Mouse (Mus musculus): ENCODE data around the gene Esyt2. TPM values are rescaled to one million over a fixed set of nuclear protein-coding genes. Genes with fewer than 3 reads are reported as not detected.

The Esyt2 gene
- polyA plus RNA-seq, 1 experiment from 2014 or later: 16.2 TPM

GRCm38 (mm10) chr12:116414941-116415340, 133.9 kb downstream of the Esyt2 start:
- 84% methylated on average over 4 of the region's 4 CpGs for WGBS (ENCODE audit: insufficient replicate concordance)
- 0 out of 2 replicates have a peak, but pooled peaks cover under 1% of the 10 kb centered on the region for H3K4me1 ChIP-seq
- H3K4me2 ChIP-seq: no peak overlapping the region
- ATAC-seq: no peak
- H3K9ac ChIP-seq: no peak overlapping the region
- H3K27ac ChIP-seq: no peak overlapping the region
- H3K36me3 ChIP-seq: peaks cover 94% of the 10 kb centered on the region
- no peaks in the 10 kb centered on the region for H3K9me3 ChIP-seq (replicated peaks)
- H3K4me3 ChIP-seq: no peak overlapping the region
- H3K27me3 ChIP-seq (replicated peaks): no peaks in the 10 kb centered on the region

- H3K4me3 ChIP-seq: no peak overlapping the region
- H3K27me3 ChIP-seq (replicated peaks): no peaks in the 10 kb centered on the region
- H3K36me3 ChIP-seq: peaks cover 94% of the 10 kb centered on the region
- no peak overlapping the region for H3K27ac ChIP-seq
- no peaks in the 10 kb centered on the region for H3K9me3 ChIP-seq (replicated peaks)
- 76% methylated on average over 1 of the region's 1 CpGs for WGBS (ENCODE audit: insufficient replicate concordance)
- no peak overlapping the region for H3K4me2 ChIP-seq
- ATAC-seq: no peak
- H3K9ac ChIP-seq: no peak overlapping the region
- H3K4me1 ChIP-seq: no peaks in the 10 kb centered on the region
Observed at GRCm38 (mm10) chr12:116416514-116416913, 135.5 kb downstream of the Esyt2 start.

- Histone ChIP-seq H3K36me3 (peaks cover 98% of the 10 kb centered on the region), H3K4me1 (no peaks in the 10 kb centered on the region), H3K4me2 (no peak overlapping the region), H3K27me3 (replicated peaks) (no peaks in the 10 kb centered on the region), H3K27ac (no peak overlapping the region), H3K9ac (no peak overlapping the region), H3K9me3 (replicated peaks) (no peaks in the 10 kb centered on the region), H3K4me3 (no peak overlapping the region)
- no peak for ATAC-seq
- 88% methylated on average over 2 of the region's 2 CpGs for WGBS (ENCODE audit: insufficient replicate concordance)
Observed at GRCm38 (mm10) chr12:116421656-116422055, 140.7 kb downstream of the Esyt2 start.

GRCm38 (mm10) chr12:116425392-116425791, 144.4 kb downstream of the Esyt2 start:
- no peak for ATAC-seq
- Histone ChIP-seq H3K9ac (no peak overlapping the region), H3K9me3 (replicated peaks) (no peaks in the 10 kb centered on the region), H3K27ac (no peak overlapping the region), H3K4me2 (no peak overlapping the region), H3K27me3 (replicated peaks) (no peaks in the 10 kb centered on the region), H3K36me3 (peaks cover 98% of the 10 kb centered on the region), H3K4me3 (no peak overlapping the region), H3K4me1 (no peaks in the 10 kb centered on the region)
- 87% methylated on average over 2 of the region's 2 CpGs for WGBS (ENCODE audit: insufficient replicate concordance)

- no peak overlapping the region for H3K4me2 ChIP-seq
- no peak for ATAC-seq
- peaks cover 15% of the 10 kb centered on the region for H3K4me1 ChIP-seq
- H3K9ac ChIP-seq: no peak overlapping the region
- no peaks in the 10 kb centered on the region for H3K9me3 ChIP-seq (replicated peaks)
- no peak overlapping the region for H3K27ac ChIP-seq
- 61% methylated on average over 2 of the region's 2 CpGs for WGBS (ENCODE audit: insufficient replicate concordance)
- no peak overlapping the region for H3K4me3 ChIP-seq
- H3K36me3 ChIP-seq: peaks cover 93% of the 10 kb centered on the region
- H3K27me3 ChIP-seq (replicated peaks): no peaks in the 10 kb centered on the region
Observed at GRCm38 (mm10) chr12:116433742-116434141, 152.7 kb downstream of the Esyt2 start.

DNA sequence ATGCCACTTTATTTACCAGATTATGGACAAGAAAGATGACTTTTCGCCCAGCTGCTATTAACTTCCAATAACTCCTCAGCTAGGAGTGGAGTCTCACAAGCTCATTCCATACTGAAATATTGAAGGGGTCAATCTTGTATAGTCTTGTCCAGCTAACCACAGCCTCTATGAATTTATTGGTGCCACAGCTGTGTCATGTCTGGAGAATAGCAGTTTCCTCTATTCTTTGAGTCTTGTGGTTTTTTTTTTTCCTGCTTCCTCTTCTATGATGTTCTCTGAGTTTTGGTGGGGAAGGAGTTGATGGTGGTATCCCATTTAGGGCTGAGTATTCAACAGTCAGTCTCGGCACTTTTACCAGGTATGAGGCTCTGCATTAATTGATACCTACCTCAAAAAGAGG, 154.2 kb downstream of the Esyt2 start:
- Histone ChIP-seq H3K36me3 (peaks cover 93% of the 10 kb centered on the region), H3K4me3 (no peak overlapping the region), H3K9ac (no peak overlapping the region), H3K9me3 (replicated peaks) (no peaks in the 10 kb centered on the region), H3K27ac (no peak overlapping the region), H3K4me1 (peaks cover 15% of the 10 kb centered on the region), H3K4me2 (no peak overlapping the region), H3K27me3 (replicated peaks) (no peaks in the 10 kb centered on the region)
- ATAC-seq: no peak
- WGBS (ENCODE audit: insufficient replicate concordance): 79% methylated on average over 2 of the region's 2 CpGs

DNA sequence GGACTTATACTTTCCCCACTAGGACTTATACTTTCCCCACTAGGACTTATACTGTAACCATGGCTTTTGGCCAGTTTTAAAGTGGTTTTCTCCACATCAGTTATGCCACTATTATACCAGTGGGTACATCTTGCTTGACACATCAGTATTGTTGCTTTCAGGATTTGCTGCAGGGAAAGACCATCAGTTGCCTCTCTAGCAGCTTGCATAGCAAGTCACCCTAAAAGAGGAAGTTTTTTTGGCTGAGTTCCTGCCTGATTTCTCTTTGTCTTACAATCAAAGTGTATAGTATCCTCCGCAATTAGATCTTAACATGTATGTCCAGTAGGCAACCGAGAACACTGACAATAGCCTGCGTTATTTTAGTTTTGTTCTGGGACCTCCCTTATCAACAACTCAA, 155.1 kb downstream of the Esyt2 start:
- no peaks in the 10 kb centered on the region for H3K9me3 ChIP-seq (replicated peaks)
- peaks cover 94% of the 10 kb centered on the region for H3K36me3 ChIP-seq
- no peaks in the 10 kb centered on the region for H3K27me3 ChIP-seq (replicated peaks)
- 75% methylated on average over 3 of the region's 3 CpGs for WGBS (ENCODE audit: insufficient replicate concordance)
- no peak overlapping the region for H3K27ac ChIP-seq
- no peak overlapping the region for H3K9ac ChIP-seq
- no peak for ATAC-seq
- H3K4me3 ChIP-seq: no peak overlapping the region
- H3K4me2 ChIP-seq: no peak overlapping the region
- H3K4me1 ChIP-seq: peaks cover 15% of the 10 kb centered on the region

DNA sequence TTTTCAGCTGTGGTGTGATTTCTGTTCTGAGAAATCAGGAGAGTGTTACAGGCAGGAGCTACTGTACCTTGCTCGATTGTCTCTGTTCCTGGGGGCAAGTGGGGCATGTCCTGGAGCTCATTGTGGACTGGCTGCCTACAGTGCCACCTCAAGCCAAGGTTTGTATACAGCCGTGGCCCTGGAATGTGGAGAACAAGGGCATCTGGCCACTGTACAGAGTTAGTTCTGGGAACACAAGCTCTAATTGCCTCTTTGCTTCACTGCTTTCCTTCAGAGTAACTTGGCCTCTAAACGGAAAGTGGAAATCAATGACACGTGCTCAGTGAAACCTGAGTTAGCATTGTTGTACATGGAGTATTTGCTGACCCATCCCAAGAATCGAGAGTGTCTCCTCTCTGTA, 157.6 kb downstream of the Esyt2 start:
- H3K4me1 ChIP-seq: peaks cover 23% of the 10 kb centered on the region
- H3K27me3 ChIP-seq (replicated peaks): no peaks in the 10 kb centered on the region
- no peak overlapping the region for H3K4me2 ChIP-seq
- no peaks in the 10 kb centered on the region for H3K9me3 ChIP-seq (replicated peaks)
- no peak overlapping the region for H3K9ac ChIP-seq
- peaks cover 95% of the 10 kb centered on the region for H3K36me3 ChIP-seq
- no peak for ATAC-seq
- H3K4me3 ChIP-seq: no peak overlapping the region
- 89% methylated on average over 5 of the region's 5 CpGs for WGBS (ENCODE audit: insufficient replicate concordance)
- no peak overlapping the region for H3K27ac ChIP-seq

Small RNAs within 50 kb of the gene (microRNA-seq; reads per million reads assigned to microRNA genes)
- gene Gm23190: not detected

Other genes starting within 250 kb of the Esyt2 start
- 8.7 and 9.1 TPM in 2 replicates for gene Zfp386, start 233.5 kb upstream of the Esyt2 start, polyA plus RNA-seq (2016; fragmentation: Nextera tagmentation; extraction: Ambion mirVana)
- 0.27 and 0.38 TPM in 2 replicates for gene Vipr2, start 203.5 kb upstream of the Esyt2 start, polyA plus RNA-seq (2016; fragmentation: Nextera tagmentation; extraction: Ambion mirVana)
- 5.3 and 5.9 TPM in 2 replicates for gene Wdr60, start 18.2 kb upstream of the Esyt2 start, polyA plus RNA-seq (2016; fragmentation: Nextera tagmentation; extraction: Ambion mirVana)
- not detected in 2 replicates for gene Gm11027, start 5.8 kb upstream of the Esyt2 start, polyA plus RNA-seq (2016; fragmentation: Nextera tagmentation; extraction: Ambion mirVana)
- 62.7 and 67.6 TPM in 2 replicates for gene Ncapg2, start 124.2 kb downstream of the Esyt2 start, polyA plus RNA-seq (2016; fragmentation: Nextera tagmentation; extraction: Ambion mirVana)
- gene Ptprn2, start 204.5 kb downstream of the Esyt2 start, polyA plus RNA-seq (2016; fragmentation: Nextera tagmentation; extraction: Ambion mirVana): 0.05 TPM in 1 of 2 replicates, not detected in the other